Mouse (Mus musculus) layer of hippocampus, postnatal 10 days (tissue): ENCODE data around the gene Olfr736. TPM values are rescaled to one million over a fixed set of nuclear protein-coding genes. Genes with fewer than 3 reads are reported as not detected.

Source experiments
- DNase-seq, 2 experiments: peaks; one replicate each; pipeline ENCODE4 v3.0.0; 2021; ENCODE audit warnings: low spot score in 2 of 2
- long read RNA-seq: library from polyadenylated mRNA; stranded (forward); transcript quantifications from one replicate; pipeline ENCODE4 v2.0.0, GENCODE M21; 2023
- total RNA-seq, 2 experiments: library from RNA; stranded (reverse); gene quantifications; 2 replicates each; pipeline ENCODE4 v1.2.3; 2021

Olfr736 gene
- not detected for total RNA-seq
- long read RNA-seq: 0 reads

DNA sequence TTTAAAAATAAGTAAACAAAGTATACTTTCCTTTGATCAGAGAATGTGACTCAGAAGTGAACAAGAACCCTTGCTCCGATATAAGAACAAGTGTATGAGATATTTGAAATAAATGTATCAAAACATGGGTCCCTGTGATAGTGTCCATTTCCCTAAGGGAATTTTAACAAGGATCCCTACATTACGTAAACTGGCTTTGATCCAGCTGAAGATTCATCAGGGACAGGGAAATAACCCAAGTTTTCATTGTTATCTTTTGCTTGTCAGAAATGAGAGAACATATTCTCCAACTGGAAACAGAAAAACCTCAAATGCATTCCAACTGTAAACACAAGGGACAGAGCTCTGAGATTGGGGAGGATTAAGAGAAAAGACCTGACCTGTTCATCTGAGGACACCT, at the start of gene Olfr736:
TSS of gene Olfr736 (plus strand) at position 301 of the 400 bp plus-strand sequence.
- DNase-seq: no peak

DNA sequence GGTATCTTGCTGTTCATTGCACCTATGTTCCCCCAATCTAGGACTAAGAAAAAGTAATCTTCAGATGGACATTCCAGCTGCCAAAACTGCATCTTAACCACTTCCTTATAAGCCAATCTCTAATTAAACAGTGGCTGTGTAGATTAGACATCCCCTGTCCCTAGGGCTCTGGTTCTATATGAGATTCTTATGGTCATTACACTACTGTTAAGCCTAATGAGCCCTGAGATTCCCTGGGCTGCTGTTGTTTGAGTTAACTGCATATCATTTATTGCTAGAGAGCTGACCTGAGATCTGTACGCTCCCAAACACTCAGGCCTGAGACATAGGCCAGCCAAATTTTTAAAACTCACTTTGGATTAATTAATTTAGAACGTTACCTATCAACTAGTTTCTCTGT, 32.2 kb upstream of the Olfr736 start, which contains the start of gene Olfr735:
TSS of gene Olfr735 (minus strand) at position 77 of the 400 bp plus-strand sequence.
- DNase-seq: no peak

DNA sequence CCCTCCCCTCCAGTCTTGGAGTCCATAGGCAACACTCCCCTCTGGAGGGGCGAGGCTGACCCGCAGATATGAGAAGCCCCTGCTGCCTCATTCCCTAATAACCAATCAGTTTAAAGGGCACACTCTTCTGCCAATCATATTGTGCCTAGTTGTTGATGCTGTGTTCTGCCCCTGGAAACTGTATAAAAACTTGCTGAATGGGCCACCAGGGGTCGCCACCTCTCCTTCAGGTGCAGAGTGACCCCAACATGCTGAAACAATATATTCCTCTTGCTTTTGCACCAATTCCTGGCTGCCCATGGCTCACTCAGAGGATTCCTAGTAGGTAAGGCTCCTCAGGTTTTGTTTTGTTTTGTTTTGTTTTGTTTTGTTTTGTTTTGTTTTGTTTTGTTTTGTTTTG, 28.5 kb upstream of the Olfr736 start:
- no peak for DNase-seq

DNA sequence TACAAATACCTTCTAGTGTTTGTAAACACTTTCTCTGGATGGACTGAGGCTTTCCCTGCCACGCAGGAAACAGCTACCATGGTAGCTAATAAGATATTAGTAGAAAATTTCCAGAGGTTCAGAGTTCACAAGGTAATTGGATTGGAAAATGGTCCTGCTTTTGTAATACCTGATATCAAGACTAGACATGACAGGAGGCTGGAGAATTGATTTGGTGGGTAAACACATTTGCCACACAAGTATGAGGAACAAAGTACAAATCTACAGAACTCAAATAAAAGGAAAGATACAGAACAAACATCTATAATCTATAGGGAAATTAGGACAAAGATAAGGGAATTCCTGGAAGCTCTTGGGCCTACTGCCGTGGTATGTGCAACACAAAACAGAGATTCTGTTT, 24.2 kb upstream of the Olfr736 start:
- DNase-seq: no peak

DNA sequence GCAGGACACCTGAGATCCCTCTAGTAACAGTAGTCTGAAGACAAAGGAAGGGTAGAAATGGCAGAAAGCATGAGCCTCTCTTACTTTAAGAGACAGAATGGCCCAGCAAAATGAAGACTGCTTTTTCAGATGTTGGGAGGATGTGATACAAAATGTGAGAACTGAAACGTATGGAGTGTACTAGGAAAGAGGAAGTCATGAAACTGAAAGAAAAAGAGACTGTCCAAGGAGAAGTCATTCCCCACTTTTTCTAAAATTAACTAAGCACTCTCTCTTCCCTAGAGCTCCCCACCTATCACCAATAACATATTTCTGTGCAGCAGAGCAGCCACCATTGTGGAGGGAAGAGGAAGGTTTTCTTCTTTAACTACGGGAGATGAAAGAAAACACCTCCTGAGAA, 23.4 kb upstream of the Olfr736 start, which contains the start of gene Tlr11:
TSS of gene Tlr11 (plus strand) at position 322 of the 400 bp plus-strand sequence.
- no peak for DNase-seq

DNA sequence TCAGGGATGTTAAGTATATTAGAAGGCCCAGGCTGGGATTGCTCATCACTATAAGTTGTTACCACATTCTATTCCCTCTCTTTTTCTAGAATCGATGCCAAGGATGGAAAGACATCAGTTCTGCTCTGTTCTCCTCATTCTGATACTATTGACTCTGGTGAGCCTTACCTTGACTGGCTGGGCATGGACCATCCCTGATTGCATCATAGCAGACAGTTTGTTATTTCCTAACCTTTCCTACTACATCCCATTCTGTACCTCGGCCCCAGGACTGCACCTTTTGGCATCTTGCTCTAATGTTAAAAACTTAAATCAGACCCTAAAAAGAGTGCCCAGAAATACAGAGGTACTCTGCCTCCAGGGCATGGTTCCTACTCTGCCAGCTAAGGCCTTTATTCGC, 20.5 kb upstream of the Olfr736 start:
- no peak for DNase-seq

DNA sequence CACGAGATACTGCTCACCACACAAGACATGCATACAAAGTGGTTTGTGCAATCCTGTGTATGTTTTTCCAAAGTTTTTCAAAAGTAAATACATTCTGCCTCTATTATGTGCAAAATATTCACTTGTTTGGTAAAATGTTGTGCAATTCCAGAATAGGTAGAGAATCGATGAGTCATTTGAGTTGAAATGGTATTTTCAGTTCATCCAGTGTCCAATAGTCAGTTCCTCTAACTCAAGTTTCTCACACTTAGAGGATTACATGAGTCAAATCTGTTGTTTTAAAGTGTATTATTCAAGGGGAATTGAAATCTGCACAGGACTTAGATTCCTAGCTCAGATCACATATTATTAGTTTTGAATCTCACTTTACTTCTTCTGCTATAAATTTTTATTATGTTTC, 17.4 kb upstream of the Olfr736 start:
- no peak for DNase-seq

DNA sequence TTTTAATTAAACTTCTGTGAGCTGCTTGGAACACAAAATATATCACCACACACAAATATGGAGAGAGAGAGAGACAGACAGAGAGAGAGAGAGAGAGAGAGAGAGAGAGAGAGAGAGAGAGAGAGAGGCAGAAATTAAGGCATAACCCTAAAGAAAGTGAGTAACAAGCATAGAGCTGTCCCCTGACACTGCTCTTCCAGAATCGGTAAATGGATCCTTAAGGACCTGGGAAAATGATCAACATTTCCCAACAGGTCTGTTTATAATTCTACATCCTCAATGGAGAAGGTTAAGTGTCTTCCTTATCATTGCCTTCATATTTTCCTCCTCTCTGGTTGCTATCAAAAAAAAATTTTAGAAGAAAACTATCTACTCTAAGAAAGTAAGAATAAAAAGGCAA, 26.3 kb downstream of the Olfr736 start, which contains the start of gene Olfr738:
TSS of gene Olfr738 (plus strand) at position 301 of the 400 bp plus-strand sequence.
- DNase-seq: no peak

DNA sequence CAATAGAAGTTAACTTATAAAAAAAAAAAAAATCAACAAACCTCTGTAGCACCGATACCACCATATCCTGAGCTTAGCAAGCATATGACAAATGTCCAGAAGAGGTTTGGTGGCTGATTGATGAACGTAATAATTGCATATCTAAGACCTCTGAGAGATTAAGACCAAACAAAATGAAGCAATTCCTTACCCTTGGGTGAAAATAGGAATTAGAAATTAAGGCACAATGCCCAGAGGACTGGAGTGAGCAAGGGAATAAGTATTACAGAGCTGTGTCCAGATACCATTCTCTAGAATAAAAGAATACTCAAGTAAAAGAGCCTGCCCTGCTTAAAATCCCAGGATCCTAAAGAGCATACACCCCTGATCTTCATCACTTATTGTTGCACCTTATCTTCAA, 37.4 kb downstream of the Olfr736 start, which contains the start of gene Olfr739:
TSS of gene Olfr739 (plus strand) at position 301 of the 400 bp plus-strand sequence.
- DNase-seq: no peak

Other genes starting within 250 kb of the Olfr736 start
- gene Olfr728, start 238.5 kb upstream of the Olfr736 start, total RNA-seq: not detected
- not detected for gene Olfr729, start 228.3 kb upstream of the Olfr736 start, total RNA-seq
- gene Olfr730, start 193.0 kb upstream of the Olfr736 start, total RNA-seq: not detected
- gene Olfr731, start 139.3 kb upstream of the Olfr736 start, total RNA-seq: not detected
- gene Olfr732, start 97.0 kb upstream of the Olfr736 start, total RNA-seq: not detected
- not detected for gene Olfr733, start 79.6 kb upstream of the Olfr736 start, total RNA-seq
- gene Olfr734, start 54.4 kb upstream of the Olfr736 start, total RNA-seq: not detected
- gene Olfr735, start 32.3 kb upstream of the Olfr736 start, total RNA-seq: not detected
- not detected for gene Tlr11, start 23.2 kb upstream of the Olfr736 start, total RNA-seq
- gene Olfr738, start 26.4 kb downstream of the Olfr736 start, total RNA-seq: not detected
- not detected for gene Olfr739, start 37.5 kb downstream of the Olfr736 start, total RNA-seq
- gene Olfr740, start 64.4 kb downstream of the Olfr736 start, total RNA-seq: not detected
- gene Olfr741, start 91.6 kb downstream of the Olfr736 start, total RNA-seq: not detected
- gene Olfr742, start 122.4 kb downstream of the Olfr736 start, total RNA-seq: not detected
- gene Olfr743, start 140.7 kb downstream of the Olfr736 start, total RNA-seq: not detected
- not detected for gene Olfr744, start 233.7 kb downstream of the Olfr736 start, total RNA-seq